Mouse (Mus musculus) kidney, embryonic 15.5 days (tissue): Measurements from ENCODE around the gene Togaram2. TPM values are rescaled to one million over a fixed set of nuclear protein-coding genes. Genes with fewer than 3 reads are reported as not detected.
A peak's percentile ranks its signal among the peaks of the same experiment; 100 is the strongest.

Experiments used
- ATAC-seq: fragments of 200-750 bp; cut with Nextera tagmentation; replicated peaks from 2 replicates; pipeline ENCODE4 v1.8.0; 2017; ENCODE audit warnings: moderate TSS enrichment; ENCODE audit not compliant: low FRiP score
- H3K27ac ChIP-seq: fragments of 300-500 bp; sonication (generic); 2 replicates; pipeline ENCODE4 v1.5.1; 2015; ENCODE audit warnings: mild to moderate bottlenecking, inconsistent platforms
- H3K27me3 ChIP-seq: fragments of 300-500 bp; sonication (generic); 2 replicates; pipeline ENCODE4 v1.6.1; 2015; ENCODE audit warnings: inconsistent platforms
- H3K36me3 ChIP-seq: fragments of 300-500 bp; sonication (generic); 2 replicates; pipeline ENCODE4 v1.6.1; 2015; ENCODE audit warnings: inconsistent platforms
- H3K4me1 ChIP-seq: fragments of 300-500 bp; sonication (generic); 2 replicates; pipeline ENCODE4 v1.6.1; 2015; ENCODE audit warnings: inconsistent platforms
- H3K4me2 ChIP-seq: fragments of 300-500 bp; sonication (generic); 2 replicates; pipeline ENCODE4 v1.6.1; 2015; ENCODE audit warnings: moderate library complexity, mild to moderate bottlenecking, inconsistent platforms
- H3K4me3 ChIP-seq: fragments of 300-500 bp; sonication (generic); replicated peaks from 2 replicates; pipeline ENCODE4 v1.5.1; 2015; ENCODE audit warnings: mild to moderate bottlenecking, inconsistent platforms
- H3K9ac ChIP-seq: fragments of 300-500 bp; sonication (generic); 2 replicates; pipeline ENCODE4 v1.6.1; 2015; ENCODE audit warnings: mild to moderate bottlenecking, inconsistent platforms
- H3K9me3 ChIP-seq: fragments of 300-500 bp; sonication (generic); replicated peaks from 2 replicates; pipeline ENCODE4 v1.6.1; 2016; ENCODE audit warnings: inconsistent platforms
- whole genome bisulfite sequencing: fragments of 180-500 bp; shearing (Covaris S2); methylation state at CpG from one replicate; pipeline ENCODE4 v1.1.7; 2015; ENCODE audit warnings: mixed read lengths; 5-methylcytosine and 5-hydroxymethylcytosine counted together
- polyA plus RNA-seq: library from polyadenylated mRNA; unstranded; fragments of >200 nt; fragmentation: Nextera tagmentation; extraction: Ambion mirVana; gene quantifications from 2 replicates; pipeline ENCODE4 v1.2.1, GENCODE M21; 2015

Togaram2 gene
- polyA plus RNA-seq, 1 experiment from 2014 or later, result 0.18 TPM

DNA sequence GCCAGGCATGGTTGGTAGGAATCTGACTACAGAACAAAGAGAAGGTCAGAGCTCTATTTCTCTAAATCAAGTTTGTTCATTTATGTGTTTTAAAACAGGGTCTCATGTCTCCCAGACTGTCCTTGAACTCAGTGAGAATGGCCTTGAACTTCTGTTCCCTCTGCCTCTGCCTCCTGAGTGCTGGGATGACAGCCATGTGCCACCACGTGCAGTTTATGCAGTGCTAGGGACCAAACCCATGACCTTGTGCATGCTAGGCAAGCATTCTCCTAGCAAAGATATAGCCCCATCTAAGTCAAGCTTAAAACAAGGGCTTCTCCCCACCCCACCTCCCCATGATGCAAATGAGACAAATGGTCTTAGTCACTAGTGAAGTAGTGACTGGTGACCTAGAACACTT is 32.1 kb downstream of the Togaram2 start:
- Histone ChIP-seq H3K9me3 (no peaks in the 10 kb centered on the region), H3K9ac (no peak overlapping the region), H3K27me3 (no peaks in the 10 kb centered on the region), H3K36me3 (no peaks in the 10 kb centered on the region), H3K4me3 (no peak overlapping the region), H3K4me1 (no peaks in the 10 kb centered on the region), H3K27ac (no peak overlapping the region), H3K4me2 (no peak overlapping the region)
- WGBS, result 77% methylated on average over 1 of the region's 1 CpGs
- no peak for ATAC-seq

GRCm38 (mm10) chr17:71705550-71706480 is 32.8 kb downstream of the Togaram2 start:
- H3K4me3 ChIP-seq, result no peak overlapping the region
- H3K27ac ChIP-seq, result no peak overlapping the region
- H3K4me2 ChIP-seq, result no peak overlapping the region
- WGBS, result 82% methylated on average over 14 of the region's 14 CpGs
- no peaks in the 10 kb centered on the region for H3K36me3 ChIP-seq
- H3K27me3 ChIP-seq, result no peaks in the 10 kb centered on the region
- ATAC-seq, result no peak
- H3K9me3 ChIP-seq, result no peaks in the 10 kb centered on the region
- H3K4me1 ChIP-seq, result no peaks in the 10 kb centered on the region
- no peak overlapping the region for H3K9ac ChIP-seq

- no peak overlapping the region for H3K4me3 ChIP-seq
- no peak overlapping the region for H3K4me2 ChIP-seq
- no peaks in the 10 kb centered on the region for H3K4me1 ChIP-seq
- 50% methylated on average over 4 of the region's 4 CpGs for WGBS
- H3K9ac ChIP-seq, result no peak overlapping the region
- no peak overlapping the region for H3K27ac ChIP-seq
- ATAC-seq, result no peak
- no peaks in the 10 kb centered on the region for H3K36me3 ChIP-seq
- no peaks in the 10 kb centered on the region for H3K9me3 ChIP-seq
- no peaks in the 10 kb centered on the region for H3K27me3 ChIP-seq
These were observed 34.7 kb downstream of the Togaram2 start for GRCm38 (mm10) chr17:71707715-71708114.

DNA sequence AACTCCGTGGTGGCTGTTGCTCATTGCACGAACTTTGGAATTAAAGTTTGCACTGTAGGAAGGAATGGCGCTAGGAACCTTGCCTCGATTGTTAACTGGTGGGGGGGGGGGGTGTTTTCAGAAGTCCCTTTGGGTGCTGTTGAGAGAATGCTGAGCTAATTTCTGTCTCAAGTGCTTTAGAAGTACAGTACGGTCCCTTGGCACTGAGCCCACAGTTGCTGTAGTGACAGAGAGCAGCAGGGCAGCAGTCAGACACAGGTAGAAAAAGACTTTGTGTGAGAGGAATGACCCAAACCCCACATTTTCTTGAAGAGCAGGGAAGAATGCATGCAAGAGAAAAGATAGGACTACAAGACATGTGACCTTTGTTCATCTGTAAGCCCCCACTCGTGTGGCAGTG is 39.2 kb downstream of the Togaram2 start:
- no peak overlapping the region for H3K27ac ChIP-seq
- H3K9me3 ChIP-seq, result no peaks in the 10 kb centered on the region
- H3K9ac ChIP-seq, result no peak overlapping the region
- H3K4me2 ChIP-seq, result no peak overlapping the region
- 83% methylated on average over 6 of the region's 6 CpGs for WGBS
- H3K4me1 ChIP-seq, result peaks cover 7% of the 10 kb centered on the region; the same call in 1 of the 2 replicates
- no peaks in the 10 kb centered on the region for H3K36me3 ChIP-seq
- no peaks in the 10 kb centered on the region for H3K27me3 ChIP-seq
- ATAC-seq, result no peak
- no peak overlapping the region for H3K4me3 ChIP-seq

- H3K9me3 ChIP-seq, result no peaks in the 10 kb centered on the region
- no peak overlapping the region for H3K4me3 ChIP-seq
- no peak overlapping the region for H3K9ac ChIP-seq
- no peak overlapping the region for H3K4me2 ChIP-seq
- ATAC-seq, result no peak
- peaks cover 7% of the 10 kb centered on the region; the same call in 1 of the 2 replicates for H3K4me1 ChIP-seq
- WGBS, result 73% methylated on average over 3 of the region's 3 CpGs
- no peaks in the 10 kb centered on the region for H3K27me3 ChIP-seq
- H3K36me3 ChIP-seq, result no peaks in the 10 kb centered on the region
- no peak overlapping the region for H3K27ac ChIP-seq
These were observed 42.0 kb downstream of the Togaram2 start for GRCm38 (mm10) chr17:71715034-71715433.

DNA sequence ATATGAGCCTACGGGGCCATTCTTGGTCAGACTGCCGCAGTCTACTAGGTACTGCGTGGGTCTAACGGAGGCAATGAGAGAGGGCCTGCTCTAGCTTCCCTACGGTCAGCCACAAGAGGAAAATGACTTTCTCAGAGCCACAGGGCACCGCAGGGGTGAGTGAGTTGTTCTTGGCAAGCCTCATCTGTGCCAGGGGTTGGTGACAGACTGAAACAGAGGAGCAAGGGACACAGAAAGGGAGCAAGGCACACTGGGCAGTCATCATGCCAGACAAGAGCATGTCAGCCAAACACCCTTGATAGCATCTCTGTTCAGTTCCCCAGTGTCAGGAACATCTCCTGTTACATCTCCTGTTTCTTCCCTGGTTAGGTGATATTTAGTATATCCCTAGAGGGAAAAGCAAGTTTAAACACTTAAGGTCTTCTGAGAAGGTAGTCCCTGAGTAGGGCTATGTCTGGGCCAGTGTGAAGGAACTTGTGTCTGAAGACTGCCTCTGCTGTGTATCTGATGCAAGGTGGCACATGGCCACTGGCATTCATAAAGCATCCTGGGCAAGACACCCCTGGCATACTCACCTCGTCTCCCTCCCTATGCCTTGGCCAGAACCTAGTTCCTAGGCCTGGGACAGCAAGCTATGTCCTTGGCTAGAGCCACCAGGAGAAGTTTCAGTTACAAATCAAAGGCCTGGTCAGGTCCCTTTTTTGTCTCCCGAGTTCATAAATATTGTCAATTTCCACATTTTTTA is 45.0 kb downstream of the Togaram2 start:
- H3K27ac ChIP-seq, result no peak overlapping the region
- H3K9me3 ChIP-seq, result no peaks in the 10 kb centered on the region
- H3K4me3 ChIP-seq, result no peak overlapping the region
- H3K9ac ChIP-seq, result no peak overlapping the region
- 87% methylated on average over 8 of the region's 8 CpGs for WGBS
- peaks cover 7% of the 10 kb centered on the region; the same call in 1 of the 2 replicates for H3K4me1 ChIP-seq
- no peaks in the 10 kb centered on the region for H3K27me3 ChIP-seq
- H3K4me2 ChIP-seq, result no peak overlapping the region
- ATAC-seq, result no peak
- H3K36me3 ChIP-seq, result no peaks in the 10 kb centered on the region

DNA sequence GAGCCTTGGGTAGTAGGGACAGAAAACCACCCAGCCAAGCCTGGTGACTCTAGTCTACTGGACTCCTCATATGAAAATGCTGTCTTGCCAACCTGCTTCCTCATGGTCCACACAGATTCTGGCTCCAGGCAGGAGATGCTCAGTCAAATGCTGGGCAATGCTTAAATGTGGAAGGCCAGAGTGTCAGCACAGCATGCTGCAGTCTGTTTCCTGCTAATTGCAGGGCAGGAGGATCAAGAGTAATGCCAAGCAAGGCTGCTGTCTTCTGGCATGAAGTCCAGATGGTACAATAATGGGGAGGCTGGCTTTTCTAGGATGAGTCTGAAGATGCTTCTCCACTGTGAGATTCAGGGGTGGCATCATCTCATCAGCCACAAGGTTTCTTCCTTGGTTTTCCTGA is 47.4 kb downstream of the Togaram2 start:
- Histone ChIP-seq H3K9me3 (no peaks in the 10 kb centered on the region), H3K9ac (no peak overlapping the region), H3K27me3 (no peaks in the 10 kb centered on the region), H3K36me3 (no peaks in the 10 kb centered on the region), H3K4me2 (no peak overlapping the region), H3K4me1 (peaks cover 4% of the 10 kb centered on the region; the same call in 1 of the 2 replicates), H3K27ac (no peak overlapping the region), H3K4me3 (no peak overlapping the region)
- ATAC-seq, result no peak

GRCm38 (mm10) chr17:71721019-71721418 is 48.0 kb downstream of the Togaram2 start:
- Histone ChIP-seq H3K36me3 (no peaks in the 10 kb centered on the region), H3K4me2 (no peak overlapping the region), H3K27me3 (no peaks in the 10 kb centered on the region), H3K9me3 (no peaks in the 10 kb centered on the region), H3K27ac (no peak overlapping the region), H3K9ac (no peak overlapping the region), H3K4me3 (no peak overlapping the region), H3K4me1 (peaks cover 3% of the 10 kb centered on the region; the same call in 1 of the 2 replicates)
- no peak for ATAC-seq
- WGBS, result 35% methylated on average over 3 of the region's 3 CpGs

GRCm38 (mm10) chr17:71730655-71731054 is 57.6 kb downstream of the Togaram2 start:
- no peaks in the 10 kb centered on the region for H3K36me3 ChIP-seq
- 0 out of 2 replicates have a peak, but pooled peaks cover 4% of the 10 kb centered on the region for H3K9me3 ChIP-seq
- no peak overlapping the region for H3K27ac ChIP-seq
- H3K4me1 ChIP-seq, result no peaks in the 10 kb centered on the region
- no peak overlapping the region for H3K9ac ChIP-seq
- H3K4me2 ChIP-seq, result no peak overlapping the region
- ATAC-seq, result peak; percentile 58
- no peak overlapping the region for H3K4me3 ChIP-seq
- no peaks in the 10 kb centered on the region for H3K27me3 ChIP-seq
- WGBS, result 41% methylated on average over 2 of the region's 2 CpGs

GRCm38 (mm10) chr17:71736442-71736841 is 63.4 kb downstream of the Togaram2 start:
- Histone ChIP-seq H3K4me2 (no peak overlapping the region), H3K36me3 (no peaks in the 10 kb centered on the region), H3K4me1 (no peaks in the 10 kb centered on the region), H3K9me3 (0 out of 2 replicates have a peak, but pooled peaks cover 4% of the 10 kb centered on the region), H3K9ac (no peak overlapping the region), H3K4me3 (no peak overlapping the region), H3K27ac (no peak overlapping the region), H3K27me3 (no peaks in the 10 kb centered on the region)
- WGBS, result 70% methylated on average over 3 of the region's 3 CpGs
- no peak for ATAC-seq

DNA sequence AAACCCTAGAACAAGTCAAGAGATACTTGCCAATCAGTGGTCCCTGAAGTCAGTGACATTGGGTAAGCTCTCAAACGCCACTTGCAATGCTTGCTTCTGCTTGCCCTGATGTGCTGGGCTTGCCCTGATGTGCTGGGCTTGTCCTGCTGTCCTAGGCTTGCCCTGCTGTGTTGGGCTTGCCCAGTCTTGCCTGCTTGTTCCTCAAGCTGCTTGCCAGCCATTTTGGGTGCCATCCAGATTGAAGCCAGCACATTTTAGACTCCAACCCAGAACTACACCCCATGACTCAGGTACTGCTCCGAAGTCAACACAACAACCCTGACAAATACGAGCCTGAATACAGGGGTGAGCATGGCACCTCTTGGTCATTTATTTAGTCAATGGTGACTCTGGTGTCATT is 69.1 kb downstream of the Togaram2 start:
- H3K4me3 ChIP-seq, result no peak overlapping the region
- H3K4me1 ChIP-seq, result peaks cover 7% of the 10 kb centered on the region; the same call in 1 of the 2 replicates
- H3K27me3 ChIP-seq, result no peaks in the 10 kb centered on the region
- H3K9ac ChIP-seq, result no peak overlapping the region
- H3K27ac ChIP-seq, result no peak overlapping the region
- no peaks in the 10 kb centered on the region for H3K36me3 ChIP-seq
- H3K4me2 ChIP-seq, result no peak overlapping the region
- H3K9me3 ChIP-seq, result no peaks in the 10 kb centered on the region
- ATAC-seq, result no peak
- WGBS, result 80% methylated on average over 3 of the region's 3 CpGs

GRCm38 (mm10) chr17:71742935-71743334 is 69.9 kb downstream of the Togaram2 start:
- H3K27me3 ChIP-seq, result no peaks in the 10 kb centered on the region
- H3K4me1 ChIP-seq, result peaks cover 12% of the 10 kb centered on the region; the same call in 1 of the 2 replicates
- no peaks in the 10 kb centered on the region for H3K9me3 ChIP-seq
- no peaks in the 10 kb centered on the region for H3K36me3 ChIP-seq
- H3K4me2 ChIP-seq, result no peak overlapping the region
- peak overlapping the region; percentile 22; the same call in 1 of the 2 replicates for H3K27ac ChIP-seq
- no peak overlapping the region for H3K4me3 ChIP-seq
- no peak overlapping the region for H3K9ac ChIP-seq
- WGBS, result 35% methylated on average over 5 of the region's 5 CpGs
- ATAC-seq, result no peak
